Mouse (Mus musculus) stomach, embryonic 16.5 days (tissue): ENCODE measurements at regions not wholly inside any gene's neighbourhood (a gene's known extent, or its start where the extent isn't known, plus 50 kb on each side); places are given as distances from the start of the nearest gene placed in this dataset.

ENCODE experiments used
- ATAC-seq: fragments of 200-750 bp; cut with Nextera tagmentation; 2 replicates; pipeline ENCODE4 v1.8.0; 2017; ENCODE audit warnings: moderate number of reproducible peaks, moderate TSS enrichment; ENCODE audit not compliant: insufficient read depth, low FRiP score
- H3K27ac ChIP-seq: fragments of 300-500 bp; sonication (generic); 2 replicates; pipeline ENCODE4 v1.5.1; 2014; ENCODE audit warnings: low read length
- H3K27me3 ChIP-seq: fragments of 300-500 bp; sonication (generic); 2 replicates; pipeline ENCODE4 v1.6.1; 2014; ENCODE audit warnings: low read length, control low read depth, mixed read lengths; ENCODE audit not compliant: control insufficient read depth, insufficient read depth
- H3K36me3 ChIP-seq: fragments of 300-500 bp; sonication (generic); 2 replicates; pipeline ENCODE4 v1.6.1; 2014; ENCODE audit warnings: low read length; ENCODE audit not compliant: control insufficient read depth, insufficient read depth
- H3K4me1 ChIP-seq: fragments of 300-500 bp; sonication (generic); 2 replicates; pipeline ENCODE4 v1.6.1; 2014; ENCODE audit warnings: low read length, control low read depth, mixed read lengths; ENCODE audit not compliant: control insufficient read depth, insufficient read depth
- H3K4me2 ChIP-seq: fragments of 300-500 bp; sonication (generic); 2 replicates; pipeline ENCODE4 v1.6.1; 2014; ENCODE audit warnings: low read depth, low read length, mixed read lengths
- H3K4me3 ChIP-seq: fragments of 300-500 bp; sonication (generic); replicated peaks from 2 replicates; pipeline ENCODE4 v1.5.1; 2014; ENCODE audit warnings: mild to moderate bottlenecking, low read length
- H3K9ac ChIP-seq: fragments of 300-500 bp; sonication (generic); 2 replicates; pipeline ENCODE4 v1.6.1; 2014; ENCODE audit warnings: low read length
- H3K9me3 ChIP-seq: fragments of 300-500 bp; sonication (generic); replicated peaks from 2 replicates; pipeline ENCODE4 v1.6.1; 2016; ENCODE audit warnings: low read length, control low read depth; ENCODE audit not compliant: control insufficient read depth
- WGBS: fragments of 180-500 bp; shearing (Covaris S2); extraction: QIAGEN DNeasy Blood & Tissue Kit; methylation state at CpG from one replicate; pipeline ENCODE4 v1.1.7; 2014; 5-methylcytosine and 5-hydroxymethylcytosine counted together

DNA sequence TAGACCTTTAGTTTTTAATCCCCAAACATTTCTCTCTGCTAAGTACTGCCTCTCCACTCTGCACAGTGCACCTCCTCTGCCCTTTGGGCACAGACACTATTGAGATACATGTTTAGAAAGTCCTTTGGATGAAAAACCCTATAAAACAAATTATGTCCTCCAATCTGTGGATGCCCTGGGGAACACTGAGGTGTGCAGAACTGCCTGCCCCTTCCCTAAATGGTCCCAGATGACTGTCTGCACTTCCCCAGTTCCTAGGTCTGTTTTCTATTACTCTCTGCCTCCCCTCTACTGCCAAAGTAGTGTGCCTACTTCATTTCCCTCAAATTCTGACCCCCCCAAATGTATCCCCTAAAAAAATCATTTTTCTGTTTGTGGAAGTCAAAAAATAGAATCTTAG lies 209.5 kb upstream of the Veph1 start:
- Histone ChIP-seq H3K4me1 (no peaks in the 10 kb centered on the region), H3K9ac (no peak overlapping the region), H3K4me2 (no peak overlapping the region), H3K4me3 (no peak overlapping the region), H3K27me3 (no peaks in the 10 kb centered on the region), H3K36me3 (no peaks in the 10 kb centered on the region), H3K27ac (no peak overlapping the region), H3K9me3 (no peaks in the 10 kb centered on the region)
- no peak for ATAC-seq

DNA sequence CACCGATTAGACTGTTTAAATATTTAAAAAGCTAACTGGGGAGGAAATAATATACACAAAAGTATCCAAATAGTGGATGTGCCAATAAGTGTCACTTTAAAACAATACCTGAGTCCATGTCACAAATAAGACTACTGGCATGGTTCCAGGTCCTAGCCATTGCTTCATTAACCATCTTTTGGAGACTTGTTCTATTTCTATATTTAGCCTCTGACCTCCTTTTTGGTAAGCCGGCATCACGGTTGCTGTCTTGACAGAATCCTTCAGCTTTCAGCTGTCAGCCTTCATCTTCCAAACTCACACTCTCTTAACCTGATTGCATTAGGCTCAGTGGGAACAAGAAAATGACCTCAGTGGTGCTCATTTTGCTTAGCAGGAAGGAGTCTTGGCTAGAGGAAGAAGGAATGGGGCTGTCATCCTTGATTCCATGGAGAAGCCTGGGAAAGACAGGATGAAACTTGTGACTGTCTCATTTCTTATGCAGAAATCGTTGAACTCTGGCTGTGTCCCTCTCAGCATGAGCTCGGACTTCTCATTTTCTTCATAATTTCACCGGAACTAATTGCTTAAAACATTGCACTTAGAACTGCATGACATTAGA lies 208.9 kb upstream of the Veph1 start:
- Histone ChIP-seq H3K9ac (no peak overlapping the region), H3K27ac (no peak overlapping the region), H3K4me3 (no peak overlapping the region), H3K4me1 (no peaks in the 10 kb centered on the region), H3K4me2 (no peak overlapping the region), H3K9me3 (no peaks in the 10 kb centered on the region), H3K36me3 (no peaks in the 10 kb centered on the region), H3K27me3 (no peaks in the 10 kb centered on the region)
- WGBS, result 77% methylated on average over 6 of the region's 6 CpGs
- no peak for ATAC-seq

DNA sequence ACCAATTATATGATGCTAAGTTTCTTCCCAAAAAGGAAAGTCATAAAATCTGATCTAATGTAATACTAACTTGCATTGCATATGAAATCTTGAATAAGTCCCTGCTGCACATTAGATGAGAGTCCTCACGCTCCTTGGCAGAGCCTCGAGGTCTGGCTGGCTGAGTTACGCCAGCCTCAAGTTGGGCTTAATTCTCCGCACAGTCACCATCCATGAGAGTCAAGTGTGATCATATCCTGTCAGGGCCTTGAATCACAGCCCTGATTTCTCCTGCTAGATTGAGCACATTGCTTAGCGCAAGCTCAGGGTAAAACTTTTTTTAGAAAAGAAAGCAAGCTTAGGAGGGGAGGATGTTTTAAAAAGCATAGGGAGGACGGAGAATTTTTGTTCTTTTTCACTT lies 208.1 kb upstream of the Veph1 start:
- ATAC-seq, result no peak
- H3K27ac ChIP-seq, result no peak overlapping the region
- WGBS, result 77% methylated on average over 6 of the region's 6 CpGs
- H3K4me1 ChIP-seq, result no peaks in the 10 kb centered on the region
- no peak overlapping the region for H3K4me3 ChIP-seq
- no peaks in the 10 kb centered on the region for H3K9me3 ChIP-seq
- H3K36me3 ChIP-seq, result no peaks in the 10 kb centered on the region
- no peak overlapping the region for H3K4me2 ChIP-seq
- no peak overlapping the region for H3K9ac ChIP-seq
- H3K27me3 ChIP-seq, result no peaks in the 10 kb centered on the region

DNA sequence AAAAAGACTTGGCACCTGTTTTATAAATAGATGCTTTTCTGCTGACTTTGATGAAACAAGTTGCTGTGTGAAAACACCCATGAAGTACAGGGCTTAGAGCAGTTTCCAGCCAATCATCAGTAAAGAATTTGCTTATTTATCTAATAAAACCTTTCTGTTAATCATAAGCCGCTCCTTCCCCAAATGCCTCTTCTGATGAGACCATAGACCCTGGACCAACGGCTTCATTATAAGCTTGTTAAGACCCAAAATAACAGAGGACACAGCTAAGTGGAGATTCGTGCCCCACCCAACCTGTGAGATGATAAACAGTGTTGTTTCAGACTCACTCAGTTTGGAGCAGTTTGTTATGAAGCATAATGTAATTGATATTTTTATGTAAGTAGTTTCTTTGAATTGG lies 207.0 kb upstream of the Veph1 start:
- Histone ChIP-seq H3K36me3 (no peaks in the 10 kb centered on the region), H3K9ac (no peak overlapping the region), H3K4me2 (no peak overlapping the region), H3K4me3 (no peak overlapping the region), H3K4me1 (no peaks in the 10 kb centered on the region), H3K9me3 (no peaks in the 10 kb centered on the region), H3K27me3 (no peaks in the 10 kb centered on the region), H3K27ac (no peak overlapping the region)
- ATAC-seq, result no peak
- WGBS, result 80% methylated on average over 3 of the region's 3 CpGs

DNA sequence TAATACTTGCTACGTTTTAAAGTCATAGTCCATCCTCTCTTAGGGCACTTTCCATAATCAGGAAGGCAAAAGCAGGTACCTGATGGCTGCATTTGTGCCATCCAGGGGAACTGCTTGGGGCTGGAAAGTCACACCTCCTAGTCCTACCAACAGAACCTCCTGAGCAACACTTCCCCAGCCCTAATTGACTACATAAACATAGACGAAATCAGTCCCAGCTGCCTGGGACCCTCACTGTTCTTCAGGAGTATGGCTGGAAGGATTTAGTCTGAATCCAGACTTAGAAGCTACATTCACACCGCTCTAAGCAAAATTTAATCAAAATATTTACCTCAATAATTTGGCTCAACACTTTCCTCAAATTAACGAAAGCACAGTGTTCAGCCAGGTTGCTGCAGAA lies 205.2 kb upstream of the Veph1 start:
- no peaks in the 10 kb centered on the region for H3K27me3 ChIP-seq
- 77% methylated on average over 4 of the region's 4 CpGs for WGBS
- H3K27ac ChIP-seq, result no peak overlapping the region
- no peaks in the 10 kb centered on the region for H3K9me3 ChIP-seq
- H3K4me3 ChIP-seq, result no peak overlapping the region
- no peaks in the 10 kb centered on the region for H3K4me1 ChIP-seq
- H3K36me3 ChIP-seq, result no peaks in the 10 kb centered on the region
- H3K4me2 ChIP-seq, result no peak overlapping the region
- ATAC-seq, result no peak
- H3K9ac ChIP-seq, result no peak overlapping the region

DNA sequence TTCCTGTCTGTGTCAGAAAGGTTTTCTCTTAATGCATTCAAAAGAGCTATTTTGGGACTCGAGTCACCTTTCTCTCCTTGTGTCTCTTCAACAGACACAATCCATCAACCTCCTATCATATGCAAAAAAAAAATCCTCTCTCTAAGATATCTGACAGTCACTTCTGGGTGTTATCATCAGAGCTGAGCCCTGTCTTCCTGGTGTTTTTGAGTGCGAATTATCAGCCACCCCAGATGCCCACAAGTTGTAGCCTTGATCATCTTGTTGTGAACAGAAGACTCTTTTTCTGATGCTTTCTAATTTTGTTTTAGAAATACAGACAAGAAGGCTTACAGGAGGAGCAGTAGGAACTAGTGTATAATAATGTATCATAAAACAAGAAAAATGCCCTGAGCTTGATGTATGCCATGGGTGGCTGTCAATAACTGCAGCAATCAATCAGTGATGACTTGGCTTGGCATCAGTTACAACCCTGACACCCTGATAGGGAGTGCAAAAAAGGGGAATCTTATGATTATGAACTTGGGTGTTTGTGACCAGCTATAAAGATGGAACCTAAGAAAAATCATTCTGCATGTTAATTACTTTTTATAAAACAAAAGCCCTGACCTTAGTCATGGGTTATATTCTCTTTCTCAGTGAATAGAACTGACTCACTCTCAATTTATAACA lies 197.9 kb upstream of the Veph1 start:
- H3K9me3 ChIP-seq, result no peaks in the 10 kb centered on the region
- H3K27ac ChIP-seq, result no peak overlapping the region
- no peaks in the 10 kb centered on the region for H3K4me1 ChIP-seq
- H3K9ac ChIP-seq, result no peak overlapping the region
- H3K4me2 ChIP-seq, result no peak overlapping the region
- 60% methylated on average over 2 of the region's 2 CpGs for WGBS
- no peak overlapping the region for H3K4me3 ChIP-seq
- ATAC-seq, result no peak
- H3K36me3 ChIP-seq, result no peaks in the 10 kb centered on the region
- no peaks in the 10 kb centered on the region for H3K27me3 ChIP-seq

DNA sequence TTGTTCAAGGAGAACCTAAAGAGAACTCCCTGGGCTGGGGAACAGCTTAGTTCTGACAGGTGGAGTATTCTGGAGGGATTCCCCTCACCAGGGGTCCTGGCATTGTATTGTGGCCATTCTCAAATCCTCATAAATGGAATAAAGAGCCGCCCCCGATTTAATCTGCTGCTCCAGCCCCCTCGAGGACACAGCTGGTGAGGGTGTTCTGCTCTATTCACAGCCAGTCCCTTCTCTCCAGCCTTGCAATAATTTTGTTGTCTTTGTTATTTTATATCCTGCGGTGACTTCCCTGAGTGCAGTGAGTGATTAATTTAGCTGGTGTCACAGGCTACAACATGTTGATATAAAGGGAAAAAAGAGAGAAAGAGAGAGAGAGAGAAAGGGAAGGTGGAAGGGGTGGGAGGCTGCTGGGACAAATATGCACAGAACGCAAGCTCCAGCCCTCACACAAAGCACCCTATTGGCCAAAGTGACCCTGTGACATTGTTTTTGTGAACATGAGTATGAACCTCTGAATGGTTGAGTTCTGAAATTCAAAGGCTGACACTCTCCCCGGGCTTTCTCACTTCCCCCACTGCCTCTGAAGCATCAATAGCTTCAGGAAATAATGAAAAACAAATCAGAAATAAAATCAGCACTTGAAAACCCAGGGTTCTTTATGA lies 194.2 kb upstream of the Veph1 start:
- no peaks in the 10 kb centered on the region for H3K36me3 ChIP-seq
- WGBS, result 40% methylated on average over 6 of the region's 6 CpGs
- no peak overlapping the region for H3K4me2 ChIP-seq
- no peak overlapping the region for H3K9ac ChIP-seq
- H3K4me1 ChIP-seq, result no peaks in the 10 kb centered on the region
- no peak overlapping the region for H3K4me3 ChIP-seq
- no peaks in the 10 kb centered on the region for H3K9me3 ChIP-seq
- H3K27ac ChIP-seq, result no peak overlapping the region
- no peaks in the 10 kb centered on the region for H3K27me3 ChIP-seq
- ATAC-seq, result no peak

DNA sequence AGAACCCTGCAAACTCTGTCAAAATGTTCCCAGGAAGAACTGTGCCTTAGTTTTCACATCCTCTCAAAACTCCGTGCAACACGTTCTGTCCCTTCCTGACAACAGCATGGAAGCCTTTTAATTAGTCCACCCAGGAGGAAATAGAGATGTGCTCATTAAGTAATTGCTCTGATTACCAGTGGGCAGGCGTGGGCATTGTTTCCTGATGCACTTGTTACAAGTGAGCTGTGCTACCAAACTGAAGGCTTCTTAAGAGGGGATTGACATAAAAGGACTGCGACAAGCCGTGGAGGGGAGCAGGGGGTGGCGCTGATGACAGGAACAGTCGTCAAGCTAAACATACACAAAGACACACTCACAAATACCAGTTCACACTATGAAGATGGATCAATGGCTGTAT lies 192.1 kb upstream of the Veph1 start:
- Histone ChIP-seq H3K9ac (no peak overlapping the region), H3K9me3 (no peaks in the 10 kb centered on the region), H3K27me3 (no peaks in the 10 kb centered on the region), H3K4me3 (no peak overlapping the region), H3K4me2 (no peak overlapping the region), H3K27ac (no peak overlapping the region), H3K36me3 (no peaks in the 10 kb centered on the region), H3K4me1 (no peaks in the 10 kb centered on the region)
- 81% methylated on average over 7 of the region's 7 CpGs for WGBS
- no peak for ATAC-seq

DNA sequence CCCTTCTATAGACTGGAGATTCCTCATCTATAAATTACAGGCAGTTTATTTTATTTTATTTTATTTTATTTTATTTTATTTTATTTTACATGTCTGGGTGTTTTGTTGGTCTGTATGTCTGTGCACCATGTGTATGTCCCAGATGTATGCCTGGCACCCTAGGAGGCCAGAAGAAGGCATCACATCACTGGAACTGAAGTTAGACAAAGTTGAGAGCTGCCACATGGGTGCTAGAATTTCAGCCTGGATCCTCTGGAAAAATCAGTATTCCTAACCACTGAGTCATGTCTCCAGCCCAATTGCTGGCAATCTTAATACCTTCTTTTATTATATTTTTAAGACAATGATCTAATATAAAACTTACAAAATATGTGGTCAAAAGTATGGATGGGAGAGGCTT lies 190.0 kb upstream of the Veph1 start:
- H3K4me1 ChIP-seq, result no peaks in the 10 kb centered on the region
- H3K27ac ChIP-seq, result no peak overlapping the region
- no peak for ATAC-seq
- H3K9ac ChIP-seq, result no peak overlapping the region
- H3K9me3 ChIP-seq, result no peaks in the 10 kb centered on the region
- H3K4me3 ChIP-seq, result no peak overlapping the region
- H3K27me3 ChIP-seq, result no peaks in the 10 kb centered on the region
- no peak overlapping the region for H3K4me2 ChIP-seq
- no peaks in the 10 kb centered on the region for H3K36me3 ChIP-seq
